Mouse (Mus musculus): ENCODE data around the gene Pld1. TPM values are rescaled to one million over a fixed set of nuclear protein-coding genes. Genes with fewer than 3 reads are reported as not detected.
A peak's percentile ranks its signal among the peaks of the same experiment; 100 is the strongest.

Pld1 gene
- 10 to 100 TPM; 13.3 to 14.3 TPM for total RNA-seq (2021)

GRCm38 (mm10) chr3:27938381-27939323, at the start of gene Pld1:
TSS of gene Pld1 (plus strand) at chr3:27938695.
- DNase-seq = peak; percentile 89

GRCm38 (mm10) chr3:27896318-27896892, 42.1 kb upstream of the Pld1 start, which contains the start of gene Tmem212:
TSS of gene Tmem212 (minus strand) at chr3:27896368.
- DNase-seq = no peak

GRCm38 (mm10) chr3:27898178-27898577, 40.3 kb upstream of the Pld1 start:
- no peak for DNase-seq

- peak; percentile 69 for DNase-seq
These were observed 39.3 kb upstream of the Pld1 start for GRCm38 (mm10) chr3:27899012-27899726.

GRCm38 (mm10) chr3:27901846-27902245, 36.6 kb upstream of the Pld1 start:
- no peak for DNase-seq

GRCm38 (mm10) chr3:27904659-27905330, 33.7 kb upstream of the Pld1 start:
- DNase-seq = peak; percentile 64

GRCm38 (mm10) chr3:27906647-27907209, 31.8 kb upstream of the Pld1 start:
- no peak for DNase-seq

- no peak for DNase-seq
These were observed 31.2 kb upstream of the Pld1 start for GRCm38 (mm10) chr3:27907301-27907700.

- no peak for DNase-seq
These were observed 30.2 kb upstream of the Pld1 start for GRCm38 (mm10) chr3:27908316-27908715.

- no peak for DNase-seq
These were observed 29.5 kb upstream of the Pld1 start for GRCm38 (mm10) chr3:27909016-27909415.

- no peak for DNase-seq
These were observed 19.6 kb upstream of the Pld1 start for GRCm38 (mm10) chr3:27918656-27919436.

- no peak for DNase-seq
These were observed 17.1 kb upstream of the Pld1 start for GRCm38 (mm10) chr3:27921268-27922020.

- no peak for DNase-seq
These were observed 14.5 kb upstream of the Pld1 start for GRCm38 (mm10) chr3:27924037-27924436.

- no peak for DNase-seq
These were observed 9.3 kb upstream of the Pld1 start for GRCm38 (mm10) chr3:27929219-27929618.

GRCm38 (mm10) chr3:27932391-27932790, 6.1 kb upstream of the Pld1 start:
- no peak for DNase-seq

- DNase-seq = no peak
These were observed 2.9 kb upstream of the Pld1 start for GRCm38 (mm10) chr3:27935644-27936043.

- DNase-seq = no peak
These were observed 1.8 kb upstream of the Pld1 start for GRCm38 (mm10) chr3:27936731-27937130.

GRCm38 (mm10) chr3:27937144-27938110, 1.1 kb upstream of the Pld1 start:
- DNase-seq = no peak

- DNase-seq = no peak
These were observed 3.1 kb downstream of the Pld1 start for GRCm38 (mm10) chr3:27941634-27942033.

Data from heart, postnatal 4 days (tissue).